Mouse (Mus musculus): ENCODE data around the gene Dbi. TPM values are rescaled to one million over a fixed set of nuclear protein-coding genes. Genes with fewer than 3 reads are reported as not detected.

The Dbi gene
- total and polyA plus RNA-seq, 2 experiments from 2014 or later: 540 to 1,809 TPM

DNA sequence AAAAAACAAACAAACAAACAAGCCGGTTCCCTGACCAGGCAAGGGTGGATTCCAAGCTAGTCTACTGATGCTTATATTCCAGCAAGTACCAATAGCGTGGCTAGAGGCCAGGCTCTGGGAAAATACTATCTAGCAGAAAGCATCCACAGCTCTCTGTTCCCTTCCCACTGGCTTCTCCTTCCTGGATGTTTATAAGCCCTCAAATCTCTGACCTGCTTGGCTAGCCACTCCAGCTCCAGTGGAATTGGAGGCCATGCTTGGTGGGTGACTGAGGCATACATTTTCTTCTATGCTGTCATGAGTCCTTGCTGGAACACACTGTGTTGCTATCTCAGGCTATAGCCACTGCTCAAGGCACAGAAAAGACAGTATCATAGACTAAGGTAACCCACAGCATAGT, 2.0 kb downstream of the Dbi start:
- Histone ChIP-seq H3K36me3 (ENCODE audit: insufficient read depth, low read length) (peaks cover 13% of the 10 kb centered on the region), H3K4me1 (ENCODE audit: insufficient read depth, low read length) (0 out of 2 replicates have a peak, but pooled peaks cover 8% of the 10 kb centered on the region), H3K4me2 (ENCODE audit: low read depth, low read length, poor library complexity, severe bottlenecking) (peak overlapping the region; percentile 93), H3K4me3 (ENCODE audit: low read depth, low read length) (peak overlapping the region; percentile 63), H3K27ac (ENCODE audit: low read depth, low read length) (peak overlapping the region; percentile 27; the same call in 1 of the 2 replicates), H3K9me3 (ENCODE audit: low read length) (no peaks in the 10 kb centered on the region), H3K27me3 (ENCODE audit: insufficient read depth, low read length) (no peaks in the 10 kb centered on the region), H3K9ac (replicated peaks; ENCODE audit: low read length, poor library complexity, severe bottlenecking) (peak overlapping the region; percentile 26)
- TF ChIP-seq CTCF (IDR thresholded peaks at IDR 0.05): no peak
- WGBS: 88% methylated on average over 2 of the region's 2 CpGs
- no peak for ATAC-seq (ENCODE audit: low FRiP score)
- no peak for DNase-seq (ENCODE audit: low spot score)

DNA sequence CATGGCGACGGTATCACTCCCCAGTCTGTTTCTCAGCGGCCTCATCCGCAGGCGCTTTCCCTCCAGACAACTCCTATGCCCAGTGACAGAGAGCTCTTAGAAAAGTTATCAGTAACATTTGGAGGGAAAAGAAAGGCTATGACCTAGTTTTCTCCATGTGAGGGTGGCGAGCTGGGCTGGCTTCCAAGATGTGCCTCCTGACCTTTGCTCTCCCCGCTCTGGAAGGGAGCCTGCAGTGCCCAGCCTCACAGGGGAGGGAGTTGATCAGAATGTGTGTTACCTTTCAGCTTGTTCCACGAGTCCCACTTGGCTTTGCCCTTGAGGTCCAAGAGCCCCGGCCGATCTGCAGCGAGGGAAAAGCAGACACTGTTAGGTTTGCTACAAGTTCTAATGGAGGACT, 4.8 kb downstream of the Dbi start:
- no peak for TF ChIP-seq CTCF (IDR thresholded peaks at IDR 0.05)
- Histone ChIP-seq H3K9ac (replicated peaks; ENCODE audit: low read length, poor library complexity, severe bottlenecking) (no peak overlapping the region), H3K4me2 (ENCODE audit: low read depth, low read length, poor library complexity, severe bottlenecking) (no peak overlapping the region), H3K4me3 (ENCODE audit: low read depth, low read length) (no peak overlapping the region), H3K36me3 (ENCODE audit: insufficient read depth, low read length) (peaks cover 25% of the 10 kb centered on the region), H3K4me1 (ENCODE audit: insufficient read depth, low read length) (0 out of 2 replicates have a peak, but pooled peaks cover 8% of the 10 kb centered on the region), H3K27me3 (ENCODE audit: insufficient read depth, low read length) (no peaks in the 10 kb centered on the region), H3K27ac (ENCODE audit: low read depth, low read length) (peak overlapping the region; percentile 67), H3K9me3 (ENCODE audit: low read length) (no peaks in the 10 kb centered on the region)
- DNase-seq (ENCODE audit: low spot score) (no peak), ATAC-seq (ENCODE audit: low FRiP score) (0 out of 2 replicates have a peak, but pooled peaks have one; percentile 1)
- WGBS: 83% methylated on average over 11 of the region's 11 CpGs

DNA sequence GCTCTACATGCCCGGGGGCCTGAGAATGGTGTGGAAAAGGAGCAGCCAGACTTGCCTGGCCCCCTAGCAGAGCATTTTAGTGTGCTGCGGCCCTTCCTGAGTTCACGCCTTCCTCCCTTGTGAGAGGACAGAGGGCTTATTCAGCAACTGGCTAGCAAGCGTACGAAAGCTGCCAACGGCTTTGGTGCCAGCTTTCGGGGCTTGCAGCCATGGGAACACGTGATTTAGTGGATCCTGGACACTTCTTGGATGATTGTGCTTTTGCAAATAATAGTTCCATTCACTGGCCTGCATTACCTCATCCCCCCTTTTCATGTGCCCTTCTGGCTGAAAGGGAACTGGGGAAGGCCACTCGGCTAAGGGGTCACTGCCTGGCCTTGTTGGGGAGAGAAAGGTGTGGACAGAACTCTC, 5.2 kb downstream of the Dbi start:
- TF ChIP-seq CTCF (IDR thresholded peaks at IDR 0.05): no peak
- H3K4me1 ChIP-seq (ENCODE audit: insufficient read depth, low read length): 0 out of 2 replicates have a peak, but pooled peaks cover 8% of the 10 kb centered on the region
- 79% methylated on average over 9 of the region's 9 CpGs for WGBS
- peak; percentile 93 for DNase-seq (ENCODE audit: low spot score)
- peak overlapping the region; percentile 67 for H3K27ac ChIP-seq (ENCODE audit: low read depth, low read length)
- H3K9ac ChIP-seq (replicated peaks; ENCODE audit: low read length, poor library complexity, severe bottlenecking): no peak overlapping the region
- peaks cover 25% of the 10 kb centered on the region for H3K36me3 ChIP-seq (ENCODE audit: insufficient read depth, low read length)
- no peak overlapping the region for H3K4me2 ChIP-seq (ENCODE audit: low read depth, low read length, poor library complexity, severe bottlenecking)
- no peaks in the 10 kb centered on the region for H3K27me3 ChIP-seq (ENCODE audit: insufficient read depth, low read length)
- H3K9me3 ChIP-seq (ENCODE audit: low read length): no peaks in the 10 kb centered on the region
- H3K4me3 ChIP-seq (ENCODE audit: low read depth, low read length): no peak overlapping the region
- peak; percentile 87 for ATAC-seq (ENCODE audit: low FRiP score)

DNA sequence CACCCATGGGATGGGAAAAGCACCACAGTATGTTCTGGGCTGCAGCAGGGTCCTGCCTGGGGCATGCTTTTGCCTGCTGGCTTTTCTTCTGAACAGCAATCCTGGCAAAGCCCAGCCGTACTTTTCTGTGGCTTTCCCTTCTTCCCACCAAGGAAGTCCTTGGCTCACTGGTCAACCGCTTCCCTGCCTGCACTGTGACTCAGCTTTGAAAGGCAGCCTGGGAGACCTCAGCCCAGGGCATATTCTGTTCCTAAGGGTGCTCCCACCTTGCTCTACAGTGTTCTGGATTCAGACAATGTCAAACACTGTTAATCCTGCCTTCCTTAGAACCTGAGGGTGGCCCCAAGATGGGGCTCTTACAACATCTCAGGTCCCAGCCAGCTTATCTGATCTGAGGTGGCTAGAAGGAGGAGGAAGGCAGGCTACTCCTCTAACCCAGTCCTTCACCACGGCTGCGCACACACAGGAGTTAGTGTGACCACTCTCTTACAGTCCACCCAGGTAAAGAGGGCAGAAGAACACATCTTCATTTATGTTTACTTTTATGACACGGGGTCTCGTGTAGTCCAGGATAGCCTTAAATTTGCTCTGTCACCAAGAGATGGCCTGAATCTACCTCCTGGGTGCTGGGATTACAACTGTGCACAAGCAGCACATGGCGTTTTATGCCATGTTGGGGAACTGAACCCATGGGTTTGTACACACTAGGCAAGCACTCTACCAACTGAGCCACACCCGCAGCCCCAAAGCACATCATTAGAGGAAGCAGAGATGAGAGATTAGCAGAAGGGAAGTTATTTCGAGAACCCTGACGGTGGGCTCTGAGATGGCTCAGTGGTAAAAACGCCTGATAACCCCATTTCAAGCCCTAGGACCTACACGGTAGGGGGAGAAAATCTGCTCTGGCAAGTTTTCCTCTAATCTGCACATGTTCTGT, 8.4 kb downstream of the Dbi start:
- Histone ChIP-seq H3K27me3 (ENCODE audit: insufficient read depth, low read length) (no peaks in the 10 kb centered on the region), H3K27ac (ENCODE audit: low read depth, low read length) (no peak overlapping the region)

DNA sequence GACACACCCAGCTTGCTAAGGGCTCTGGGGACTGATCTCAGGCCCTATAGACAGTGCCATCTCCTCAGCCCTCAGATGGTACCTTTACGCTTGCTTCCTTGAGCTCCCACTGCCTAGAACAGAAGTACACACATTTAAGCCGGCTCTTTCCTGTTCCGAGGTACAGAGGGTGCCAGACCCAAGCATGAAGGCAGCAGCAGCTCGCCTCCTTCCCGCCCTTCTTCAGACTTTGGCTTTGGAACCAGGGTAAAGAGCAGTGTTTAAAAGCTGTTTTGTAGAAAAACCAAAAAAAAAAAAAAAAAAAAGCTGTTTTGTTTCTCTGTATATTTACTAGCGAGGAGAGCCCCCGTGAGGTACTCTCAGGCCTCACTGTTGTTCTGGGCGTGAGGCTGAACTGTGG, 9.1 kb downstream of the Dbi start:
- peaks cover 25% of the 10 kb centered on the region for H3K36me3 ChIP-seq (ENCODE audit: insufficient read depth, low read length)
- no peak overlapping the region for H3K27ac ChIP-seq (ENCODE audit: low read depth, low read length)
- H3K4me1 ChIP-seq (ENCODE audit: insufficient read depth, low read length): no peaks in the 10 kb centered on the region
- no peaks in the 10 kb centered on the region for H3K27me3 ChIP-seq (ENCODE audit: insufficient read depth, low read length)
- no peak for TF ChIP-seq CTCF (IDR thresholded peaks at IDR 0.05)
- ATAC-seq (ENCODE audit: low FRiP score): no peak
- no peak overlapping the region for H3K9ac ChIP-seq (replicated peaks; ENCODE audit: low read length, poor library complexity, severe bottlenecking)
- no peaks in the 10 kb centered on the region for H3K9me3 ChIP-seq (ENCODE audit: low read length)
- no peak for DNase-seq (ENCODE audit: low spot score)
- no peak overlapping the region for H3K4me2 ChIP-seq (ENCODE audit: low read depth, low read length, poor library complexity, severe bottlenecking)
- no peak overlapping the region for H3K4me3 ChIP-seq (ENCODE audit: low read depth, low read length)
- 89% methylated on average over 8 of the region's 8 CpGs for WGBS

More for the DNA sequence above, 8.4 kb downstream of the Dbi start:
- DNase-seq (ENCODE audit: low spot score) (no peak), ATAC-seq (ENCODE audit: low FRiP score) (no peak)
- 92% methylated on average over 12 of the region's 12 CpGs for WGBS
- TF ChIP-seq CTCF (IDR thresholded peaks at IDR 0.05): no peak
- H3K9ac ChIP-seq (replicated peaks; ENCODE audit: low read length, poor library complexity, severe bottlenecking): no peak overlapping the region
- H3K4me1 ChIP-seq (ENCODE audit: insufficient read depth, low read length): no peaks in the 10 kb centered on the region
- H3K4me2 ChIP-seq (ENCODE audit: low read depth, low read length, poor library complexity, severe bottlenecking): no peak overlapping the region
- H3K36me3 ChIP-seq (ENCODE audit: insufficient read depth, low read length): peaks cover 25% of the 10 kb centered on the region
- H3K9me3 ChIP-seq (ENCODE audit: low read length): no peaks in the 10 kb centered on the region
- no peak overlapping the region for H3K4me3 ChIP-seq (ENCODE audit: low read depth, low read length)

Measured in midbrain, postnatal 0 days (tissue).